Mouse (Mus musculus) frontal cortex, adult 2 months (tissue): ENCODE measurements around the gene Rgs18. TPM values are rescaled to one million over a fixed set of nuclear protein-coding genes. Genes with fewer than 3 reads are reported as not detected.

ENCODE experiments used
- DNase-seq, 2 experiments: peaks; one replicate each; pipeline ENCODE4 v3.0.0; 2022; ENCODE audit warnings: low spot score in 1 of 2; ENCODE audit errors: extremely low spot score in 1 of 2
- polyA plus RNA-seq: library from polyadenylated mRNA; depleted of rRNA; stranded (reverse); fragments of >200 nt; gene quantifications from 2 replicates; pipeline ENCODE4 v1.2.3, GENCODE M21; 2012; rRNA removed

The Rgs18 gene
- polyA plus RNA-seq, result 0.13 and 0.34 TPM in 2 replicates

GRCm38 (mm10) chr1:144775331-144775730, at the start of gene Rgs18:
Gene Rgs18 (minus strand): TSS chr1:144775435.
- no peak for DNase-seq

GRCm38 (mm10) chr1:144774394-144774793, 841 bp downstream of the Rgs18 start:
- no peak for DNase-seq

GRCm38 (mm10) chr1:144766218-144766617, 9.0 kb downstream of the Rgs18 start:
- no peak for DNase-seq

- DNase-seq, result no peak
Observed at GRCm38 (mm10) chr1:144760792-144761191, 14.4 kb downstream of the Rgs18 start.

- DNase-seq, result no peak
Observed at GRCm38 (mm10) chr1:144750763-144751162, 24.5 kb downstream of the Rgs18 start.

GRCm38 (mm10) chr1:144746182-144746581, 29.1 kb downstream of the Rgs18 start:
- DNase-seq, result no peak

GRCm38 (mm10) chr1:144737739-144738138, 37.5 kb downstream of the Rgs18 start:
- no peak for DNase-seq

GRCm38 (mm10) chr1:144720736-144721135, 54.5 kb downstream of the Rgs18 start:
- peak in 1 of 2 experiments; percentile 17 for DNase-seq

- no peak for DNase-seq
Observed at GRCm38 (mm10) chr1:144704373-144704772, 70.9 kb downstream of the Rgs18 start.

Other genes starting within 250 kb of the Rgs18 start
- not detected in 2 replicates for gene Rgs21, start 207.8 kb downstream of the Rgs18 start, polyA plus RNA-seq